Mouse (Mus musculus) A20 (cell line): ENCODE data around the gene Popdc3.
A peak's percentile ranks its signal among the peaks of the same experiment; 100 is the strongest.
"Not testable (repeated sequence)": the region's sequence is repeated elsewhere in the genome, so short reads cannot be mapped to it uniquely, and the experiment has no call there.

Source experiments
- DNase-seq: peaks from one replicate; pipeline ENCODE4 v3.0.0-alpha.2; 2011; ENCODE audit warnings: low read depth, low spot score

Popdc3 gene

DNA sequence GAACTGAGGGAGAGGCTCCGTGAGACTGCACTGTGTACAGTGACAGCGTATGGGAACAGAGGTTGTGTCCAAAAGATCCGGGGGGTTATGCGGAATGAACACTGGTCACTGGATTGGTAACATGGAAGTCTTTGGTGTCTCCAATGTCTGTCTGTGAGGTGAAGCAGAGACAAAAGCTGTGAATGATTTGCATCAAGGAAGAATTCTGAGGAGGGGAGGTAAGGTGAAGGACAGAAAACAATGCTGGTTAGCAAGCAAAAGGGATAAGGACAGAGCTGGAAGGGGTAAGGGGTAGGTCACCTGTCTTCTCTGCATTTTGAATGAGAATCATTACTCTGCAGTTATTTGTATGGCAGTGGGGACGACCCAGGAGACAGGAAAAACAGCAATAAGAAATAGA lies 16.6 kb downstream of the Popdc3 start:
- no peak for DNase-seq

- DNase-seq = no peak
Observed at GRCm38 (mm10) chr10:45204582-45204981, 26.7 kb downstream of the Popdc3 start.

DNA sequence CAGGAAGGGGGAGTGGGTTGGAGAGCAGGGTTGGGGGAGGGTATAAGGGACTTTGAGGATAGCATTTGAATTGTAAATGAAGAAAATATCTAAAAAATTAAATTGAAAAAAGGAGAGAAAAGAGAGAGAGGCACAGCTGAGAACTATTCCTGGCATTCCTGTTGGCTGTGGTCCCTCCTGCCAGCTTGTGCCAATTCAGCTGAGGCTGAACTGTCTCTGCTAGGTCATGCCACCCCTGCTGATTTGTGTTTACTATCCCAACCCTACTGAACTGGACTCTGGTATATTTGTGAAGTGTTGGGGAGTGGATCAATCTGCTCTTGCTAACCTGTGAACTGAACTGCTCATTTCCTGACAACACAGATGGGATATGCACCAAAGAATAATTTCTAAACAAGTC lies 32.3 kb downstream of the Popdc3 start:
- no peak for DNase-seq

DNA sequence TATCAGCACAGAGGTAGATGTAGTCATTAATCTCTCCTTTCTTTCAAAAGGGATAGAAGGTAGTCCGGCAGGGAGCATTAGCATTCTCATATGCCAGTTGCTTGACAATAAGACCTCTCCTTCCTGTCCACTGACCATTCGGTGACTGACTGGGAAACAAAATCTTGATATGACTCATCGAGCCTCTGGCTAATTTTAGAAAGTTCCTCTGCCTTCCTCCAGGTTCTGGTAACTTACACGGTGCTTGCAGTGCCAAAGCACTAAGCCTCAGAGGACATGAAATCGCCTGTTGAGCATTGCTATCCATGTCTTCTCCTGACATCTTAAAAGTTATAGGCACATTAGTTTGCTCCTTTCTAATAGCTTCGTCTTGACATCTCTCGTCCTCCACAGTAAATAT lies 38.8 kb downstream of the Popdc3 start:
- no peak for DNase-seq

- no peak for DNase-seq
Observed at GRCm38 (mm10) chr10:45229954-45230353, 52.1 kb downstream of the Popdc3 start.

DNA sequence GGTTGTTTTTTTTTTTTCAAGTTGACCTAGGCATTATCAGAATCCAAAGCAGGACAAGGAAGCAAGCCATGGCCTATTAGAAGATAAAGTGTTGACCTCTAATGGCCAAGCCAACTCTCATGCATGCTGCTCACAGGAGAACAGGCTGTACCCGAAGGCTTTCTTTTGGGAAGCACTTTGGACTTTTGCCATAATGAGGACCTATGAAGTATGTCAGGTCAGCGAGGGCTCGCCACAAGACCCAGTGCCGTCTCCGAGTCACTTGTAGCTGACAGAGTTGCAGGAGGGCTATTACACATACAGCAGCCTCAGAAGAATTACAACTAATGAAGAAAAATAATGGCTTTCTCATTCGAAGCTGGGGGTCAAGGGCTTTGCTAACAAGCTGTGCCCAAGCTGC lies 55.5 kb downstream of the Popdc3 start:
- no peak for DNase-seq

DNA sequence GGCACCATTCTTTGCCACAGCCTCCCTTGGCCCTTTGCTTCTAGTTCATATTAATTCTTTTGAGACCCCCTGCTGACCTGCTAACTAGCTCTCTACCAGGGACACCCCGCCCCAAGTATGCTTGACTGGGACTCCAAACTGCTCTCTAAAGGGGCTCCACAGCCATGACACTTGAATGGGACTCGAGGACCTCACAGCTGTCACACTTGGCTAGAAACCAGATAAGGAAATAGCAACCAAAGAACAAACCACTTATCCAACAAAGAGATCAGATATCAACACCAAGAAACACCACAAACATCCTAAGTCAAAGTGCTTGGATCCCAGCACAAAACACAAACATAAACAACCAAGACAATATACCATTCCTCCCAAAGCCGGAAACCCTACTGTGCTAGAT lies 58.4 kb downstream of the Popdc3 start:
- no peak for DNase-seq

- no peak for DNase-seq
Observed at GRCm38 (mm10) chr10:45237492-45237891, 59.6 kb downstream of the Popdc3 start.

DNA sequence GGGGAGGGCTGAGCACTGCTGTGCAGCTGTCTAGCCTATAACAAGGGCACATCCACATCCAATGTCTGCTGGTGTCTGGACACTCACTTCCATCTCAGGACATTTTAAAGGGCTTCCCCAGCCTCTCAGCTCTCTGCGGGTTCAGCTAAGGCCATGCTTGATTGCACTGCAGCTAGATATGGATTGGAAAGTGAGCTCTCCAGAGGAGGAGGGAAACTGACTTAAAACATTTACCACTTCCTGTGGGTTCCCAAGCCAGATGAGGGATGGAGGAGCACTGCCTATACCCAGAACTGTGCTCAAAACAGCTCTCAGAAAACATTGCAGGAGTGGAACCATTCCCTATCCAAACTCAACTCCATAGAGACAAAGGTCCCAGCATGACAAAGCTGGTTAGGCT lies 82.6 kb downstream of the Popdc3 start:
- no peak for DNase-seq

DNA sequence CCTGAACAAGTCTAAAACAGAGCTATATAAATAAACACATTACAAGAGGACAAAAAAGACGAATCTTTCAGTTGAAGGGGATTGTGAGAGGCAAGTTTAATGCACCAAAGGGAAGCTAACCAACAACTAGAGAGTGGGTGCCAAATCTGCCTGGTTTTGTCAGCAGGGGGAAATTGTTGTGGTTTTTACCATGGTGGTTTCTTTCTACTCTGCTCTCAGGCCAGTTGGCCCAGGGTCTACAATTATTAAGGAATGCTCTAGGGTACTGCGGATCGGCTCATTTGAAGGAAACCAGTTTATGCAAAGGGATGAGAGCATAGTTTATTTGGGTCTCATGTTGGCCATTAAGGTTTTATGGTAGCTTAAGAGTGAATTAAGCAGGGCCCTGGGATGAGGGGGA lies 84.2 kb downstream of the Popdc3 start:
- no peak for DNase-seq

GRCm38 (mm10) chr10:45276499-45276898 lies 98.6 kb downstream of the Popdc3 start:
- DNase-seq = no peak

GRCm38 (mm10) chr10:45276995-45277394 lies 99.1 kb downstream of the Popdc3 start:
- peak; percentile 4 for DNase-seq

DNA sequence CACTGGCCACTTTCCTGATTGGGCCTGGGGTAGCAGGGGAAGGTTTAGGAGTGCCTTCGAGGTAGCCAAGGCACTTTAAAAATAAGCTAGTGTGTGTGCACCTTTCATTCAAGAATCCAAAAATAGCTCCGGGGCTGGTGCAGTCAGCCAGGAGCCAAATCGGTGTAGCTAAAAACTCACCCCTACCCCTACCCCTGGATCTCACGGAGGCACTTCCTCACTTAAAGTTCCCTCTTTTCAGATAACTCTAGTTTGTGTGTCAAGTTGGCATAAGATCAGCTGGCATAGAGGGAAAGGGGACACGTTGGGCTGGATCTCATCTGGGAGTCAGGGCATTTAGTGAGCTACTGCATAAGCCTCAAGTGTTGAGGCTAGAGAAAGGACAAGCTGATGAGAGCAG lies 107.8 kb downstream of the Popdc3 start:
- DNase-seq = no peak

DNA sequence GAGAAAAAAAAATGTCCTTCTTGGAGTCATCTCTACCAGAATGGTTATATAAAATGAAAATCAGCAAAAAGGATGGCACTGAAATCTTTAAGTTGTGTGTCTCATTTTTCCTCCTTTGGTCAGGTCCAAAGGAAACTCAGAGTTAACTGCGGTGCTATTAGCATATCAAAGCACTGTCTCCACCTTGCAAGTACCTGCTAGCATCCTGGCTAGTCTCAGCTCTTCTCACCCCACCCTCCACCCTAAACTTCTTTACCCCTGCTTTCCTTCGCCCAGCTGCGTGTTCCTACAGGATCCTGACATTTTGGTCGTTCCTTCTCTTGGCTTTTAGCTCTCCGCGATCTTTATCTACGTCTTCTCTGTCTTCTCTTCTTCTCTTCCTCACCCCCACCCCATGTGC lies 110.5 kb downstream of the Popdc3 start:
- DNase-seq = no peak

- DNase-seq = no peak
Observed at GRCm38 (mm10) chr10:45289218-45290105, 111.6 kb downstream of the Popdc3 start.

- DNase-seq = no peak
Observed at GRCm38 (mm10) chr10:45290618-45291017, 112.7 kb downstream of the Popdc3 start.

DNA sequence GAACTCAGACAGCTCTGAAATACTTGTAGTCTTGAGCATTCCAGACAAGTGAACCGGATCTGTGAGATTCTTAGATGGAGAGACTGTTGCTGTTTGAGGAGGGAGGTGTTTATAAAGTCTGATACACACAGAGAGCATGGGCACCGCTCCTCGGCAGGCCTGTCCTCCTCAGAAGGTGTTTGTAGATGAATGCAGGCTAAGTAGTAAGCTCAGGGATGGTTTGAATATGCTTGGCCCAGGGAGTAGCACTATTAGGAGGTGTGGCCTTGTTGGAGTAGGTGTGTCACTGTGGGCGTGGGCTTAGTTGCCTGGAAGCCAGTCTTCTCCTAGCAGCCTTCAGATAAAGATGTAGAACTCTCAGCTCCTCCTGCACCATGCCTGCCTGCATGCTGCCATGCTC lies 114.3 kb downstream of the Popdc3 start:
- not testable (repeated sequence) for DNase-seq

DNA sequence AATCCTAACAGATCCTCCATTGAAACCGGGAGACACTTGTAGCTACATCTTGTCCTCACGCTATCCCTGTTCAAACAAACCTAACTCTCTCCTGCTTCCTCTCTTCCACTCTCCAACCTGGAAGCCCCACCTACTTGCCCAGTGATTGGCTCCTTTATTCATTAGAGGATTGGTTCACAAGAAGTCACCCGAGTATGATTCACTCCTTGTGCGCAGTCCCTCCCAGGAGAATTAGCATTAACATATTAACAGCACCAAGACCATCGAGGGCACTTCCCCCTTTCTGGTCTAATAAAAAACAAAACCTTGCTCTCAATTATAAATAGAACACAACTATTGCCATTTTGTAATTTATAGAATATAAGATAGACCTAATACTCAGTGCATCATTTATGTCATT lies 117.2 kb downstream of the Popdc3 start:
- DNase-seq = no peak

DNA sequence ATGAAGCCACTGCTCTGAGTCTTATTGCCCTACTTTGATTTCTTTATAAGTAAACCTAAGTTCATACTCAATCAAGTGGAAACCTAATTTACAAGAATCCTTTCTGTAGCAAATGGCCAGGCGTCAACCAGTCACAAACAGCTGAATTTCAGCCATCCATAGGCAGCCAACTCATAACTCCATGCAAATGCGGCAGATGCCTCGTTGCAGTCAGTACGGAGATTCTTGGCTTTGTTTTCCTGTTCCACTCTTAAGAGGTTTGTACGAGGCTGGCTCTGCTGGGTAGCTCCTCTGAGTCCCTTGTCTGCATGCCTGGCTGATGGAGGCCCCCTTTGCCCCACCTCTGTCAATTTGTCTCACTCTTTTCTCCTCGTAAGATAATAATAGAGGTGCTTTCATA lies 120.6 kb downstream of the Popdc3 start:
- no peak for DNase-seq

DNA sequence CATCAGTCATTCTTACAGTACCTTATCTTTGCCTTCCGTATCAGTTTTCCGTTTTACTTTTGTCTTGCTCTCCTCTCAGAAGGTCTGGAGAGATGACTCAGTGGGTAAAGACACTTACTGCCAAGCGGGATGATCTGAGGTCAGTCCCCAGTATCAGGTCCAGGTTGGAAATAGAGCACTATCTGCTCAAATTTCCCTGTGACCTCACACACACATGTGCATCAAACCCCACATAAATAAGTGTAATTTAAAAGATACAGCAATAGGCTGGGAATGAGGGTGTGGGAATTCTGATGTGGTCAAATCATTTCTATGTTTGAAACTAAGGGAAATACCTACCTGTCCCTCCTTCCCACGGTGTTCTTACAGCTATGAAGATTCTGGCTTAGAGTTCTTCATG lies 121.6 kb downstream of the Popdc3 start:
- no peak for DNase-seq

- DNase-seq = no peak
Observed at GRCm38 (mm10) chr10:45303315-45304036, 125.6 kb downstream of the Popdc3 start.

GRCm38 (mm10) chr10:45305173-45305572 lies 127.3 kb downstream of the Popdc3 start:
- no peak for DNase-seq

- DNase-seq = no peak
Observed at GRCm38 (mm10) chr10:45311129-45311528, 133.2 kb downstream of the Popdc3 start.
